Mouse (Mus musculus) MEL (cell line): ENCODE data around the gene 4930564D02Rik.

ENCODE experiments used
- CTCF ChIP-seq, 3 experiments: IDR thresholded peaks in 2 of 3; conservative IDR thresholded peaks in 1 of 3; 2 replicates each; pipeline ENCODE4 v1.5.1; 2011 to 2012; ENCODE audit warnings: low read length in 3 of 3, low read depth in 2 of 3, mild to moderate bottlenecking in 2 of 3, improper control_type of control experiment in 1 of 3, inconsistent platforms in 1 of 3, mixed read lengths in 1 of 3, moderate library complexity in 1 of 3; ENCODE audit not compliant: control insufficient read depth in 1 of 3, insufficient read depth in 1 of 3, poor library complexity in 1 of 3, severe bottlenecking in 1 of 3
- E2F4 ChIP-seq: IDR thresholded peaks from 2 replicates; pipeline ENCODE4 v1.6.1; 2011; ENCODE audit warnings: low read depth, low read length, improper control_type of control experiment, borderline replicate concordance
- ELF1 ChIP-seq: IDR thresholded peaks from 2 replicates; pipeline ENCODE4 v1.6.1; 2014; ENCODE audit warnings: low read depth, mild to moderate bottlenecking, inconsistent platforms, low read length, improper control_type of control experiment, moderate library complexity
- EP300 ChIP-seq, 2 experiments: IDR thresholded peaks; 2 replicates each; pipeline ENCODE4 v1.6.1; 2011; ENCODE audit warnings: improper control_type of control experiment in 2 of 2, low read length in 2 of 2, low read depth in 1 of 2, mild to moderate bottlenecking in 1 of 2
- JUND ChIP-seq: IDR thresholded peaks from 2 replicates; pipeline ENCODE4 v1.6.1; 2011; ENCODE audit warnings: low read depth, mild to moderate bottlenecking, improper control_type of control experiment, low read length
- MAFK ChIP-seq: IDR thresholded peaks from 2 replicates; pipeline ENCODE4 v1.6.1; 2011; ENCODE audit warnings: low read depth, mild to moderate bottlenecking, low read length, improper control_type of control experiment, borderline replicate concordance
- MAX ChIP-seq: IDR thresholded peaks from 2 replicates; pipeline ENCODE4 v1.6.1; 2011; ENCODE audit warnings: low read length, improper control_type of control experiment
- POLR2A ChIP-seq, 2 experiments: IDR thresholded peaks; 2 replicates each; pipeline ENCODE4 v1.6.1; 2011 to 2012; ENCODE audit warnings: low read length in 2 of 2, mild to moderate bottlenecking in 2 of 2, control low read depth in 1 of 2, improper control_type of control experiment in 1 of 2, low read depth in 1 of 2, moderate library complexity in 1 of 2; ENCODE audit not compliant: control insufficient read depth in 1 of 2, insufficient read depth in 1 of 2, poor library complexity in 1 of 2
- POLR2AphosphoS2 ChIP-seq: IDR thresholded peaks from 2 replicates; pipeline ENCODE4 v1.6.1; 2011; ENCODE audit warnings: low read length, improper control_type of control experiment
- POLR2AphosphoS5 ChIP-seq: IDR thresholded peaks from 2 replicates; pipeline ENCODE4 v1.6.1; 2012; ENCODE audit warnings: low read depth, borderline replicate concordance, mild to moderate bottlenecking, inconsistent platforms, low read length, moderate library complexity, mixed read lengths
- SMC3 ChIP-seq: IDR thresholded peaks from 2 replicates; pipeline ENCODE4 v1.6.1; 2011; ENCODE audit warnings: low read depth, low read length, improper control_type of control experiment
- TCF12 ChIP-seq: IDR thresholded peaks from 2 replicates; pipeline ENCODE4 v1.6.1; 2014; ENCODE audit warnings: low read depth, mild to moderate bottlenecking, inconsistent platforms, low read length, improper control_type of control experiment, moderate library complexity
- USF1 ChIP-seq: IDR thresholded peaks from 2 replicates; pipeline ENCODE4 v1.6.1; 2014; ENCODE audit warnings: low read depth, mild to moderate bottlenecking, inconsistent platforms, low read length, improper control_type of control experiment, moderate library complexity
- ZC3H11A ChIP-seq: IDR thresholded peaks from 2 replicates; pipeline ENCODE4 v1.6.1; 2012; ENCODE audit warnings: low read depth, mild to moderate bottlenecking, inconsistent platforms, low read length, improper control_type of control experiment

- TF ChIP-seq CTCF (IDR thresholded peaks at IDR 0.05 in 2 of 3, conservative IDR thresholded peaks at IDR 0.05 in 1 of 3; ENCODE audit: control insufficient read depth in 1 of 3, insufficient read depth in 1 of 3, low read depth in 2 of 3, low read length in 3 of 3, poor library complexity in 1 of 3, severe bottlenecking in 1 of 3) (no peak), E2F4 (no peak), JUND (no peak), POLR2A (IDR thresholded peaks at IDR 0.05; ENCODE audit: control insufficient read depth in 1 of 2, insufficient read depth in 1 of 2, low read depth in 1 of 2, low read length in 2 of 2, poor library complexity in 1 of 2) (no peak), POLR2AphosphoS5 (no peak), POLR2AphosphoS2 (no peak), ELF1 (no peak), USF1 (no peak), SMC3 (no peak), MAX (no peak), ZC3H11A (no peak), MAFK (no peak), EP300 (IDR thresholded peaks at IDR 0.05; ENCODE audit: low read depth in 1 of 2, low read length in 2 of 2) (no peak), TCF12 (no peak)
Measured at GRCm38 (mm10) chr3:105043746-105044145, 22.9 kb upstream of the 4930564D02Rik start.
